Mouse (Mus musculus) testis, adult 2 months (tissue): ENCODE results near the gene Ibsp.
A peak's percentile ranks its signal among the peaks of the same experiment; 100 is the strongest.

ENCODE experiments used
- CTCF ChIP-seq: fragments of 200-500 bp; IDR thresholded peaks from 2 replicates; pipeline ENCODE4 v1.5.1; 2012; ENCODE audit warnings: low read depth, mild to moderate bottlenecking, inconsistent platforms, low read length, moderate library complexity; ENCODE audit not compliant: control insufficient read depth, insufficient read depth, insufficient replicate concordance
- POLR2A ChIP-seq: fragments of 200-500 bp; IDR thresholded peaks from 2 replicates; pipeline ENCODE4 v1.6.1; 2012; ENCODE audit warnings: low read depth, mild to moderate bottlenecking, inconsistent platforms, low read length, moderate library complexity; ENCODE audit not compliant: control insufficient read depth

- TF ChIP-seq CTCF (0 out of 2 replicates have a peak, but pooled peaks have one; percentile 9), POLR2A (no peak)
Observed at GRCm38 (mm10) chr5:104339706-104340512, 40.9 kb downstream of the Ibsp start.
